Mouse (Mus musculus) megakaryocyte, embryonic 14.5 days (primary cell): Measurements from ENCODE around the gene Def8.

Experiments
- FLI1 ChIP-seq: IDR thresholded peaks from 2 replicates; pipeline ENCODE4 v1.6.1; 2012; ENCODE audit warnings: low read length, inconsistent platforms, mixed read lengths
- GATA1 ChIP-seq: IDR thresholded peaks from 3 replicates; pipeline ENCODE4 v1.6.1; 2012; ENCODE audit warnings: mixed read lengths, low read length, inconsistent platforms, borderline replicate concordance

DNA sequence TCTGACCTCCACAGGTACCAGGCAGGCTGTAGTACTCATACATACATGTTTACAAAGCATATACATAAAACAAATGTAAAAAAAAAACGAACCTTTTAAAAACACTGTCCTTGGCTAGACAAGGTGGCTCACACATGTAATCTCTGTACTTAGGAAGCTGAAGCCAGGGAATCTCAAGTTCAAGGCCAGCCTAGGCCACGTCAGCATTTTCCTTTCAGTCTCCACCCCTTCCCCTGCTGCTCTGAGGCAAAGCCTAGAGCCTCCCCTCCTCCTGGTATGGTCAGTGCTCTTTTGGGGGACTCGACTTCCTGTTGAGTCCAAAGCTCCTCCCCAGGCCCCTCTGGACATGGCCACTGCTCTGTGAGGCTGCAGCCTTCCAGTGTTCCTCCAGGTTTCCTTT lies 36.3 kb upstream of the Def8 start:
- TF ChIP-seq GATA1 (no peak), FLI1 (no peak)
